Mouse (Mus musculus): Measurements from ENCODE around the gene Erlin1. TPM values are rescaled to one million over a fixed set of nuclear protein-coding genes. Genes with fewer than 3 reads are reported as not detected.

The Erlin1 gene
- polyA plus RNA-seq, 1 experiment = 37.6 TPM

DNA sequence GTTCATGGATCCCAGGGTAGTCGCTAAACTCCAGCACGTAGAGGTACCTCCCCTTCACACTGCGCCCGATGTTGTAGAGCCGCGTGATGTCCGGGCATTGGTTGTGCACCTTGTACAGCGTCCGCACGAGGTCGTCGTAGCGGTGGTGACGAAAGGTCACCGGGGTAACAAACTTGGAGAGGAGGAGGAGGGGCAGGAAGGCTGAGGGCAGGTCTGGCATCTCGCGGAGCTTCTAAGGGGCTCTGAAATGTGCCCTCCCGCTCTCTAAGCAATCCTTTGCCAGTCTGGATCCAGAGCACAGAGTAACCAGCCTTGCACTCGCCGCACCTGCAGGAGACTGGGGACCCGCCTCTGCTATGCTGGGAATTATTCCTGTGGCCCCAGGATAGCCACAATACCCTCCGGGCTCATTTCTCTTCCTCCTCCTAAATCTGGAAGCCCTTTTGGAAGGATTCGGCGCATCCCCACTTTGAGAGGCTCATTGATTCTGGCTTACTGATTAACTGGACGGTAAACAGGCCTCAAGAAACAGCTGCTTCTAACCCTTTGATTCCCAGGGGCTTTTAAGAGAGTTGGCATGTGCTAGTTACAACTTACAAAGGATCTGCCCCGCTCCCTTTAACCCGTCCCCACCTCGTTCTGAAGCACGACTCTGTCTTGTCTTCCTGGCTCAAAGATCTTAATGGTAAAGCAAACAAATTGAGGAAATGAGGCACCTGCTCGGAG lies 83.4 kb downstream of the Erlin1 start, which contains the start of gene Cpn1:
TSS of gene Cpn1 (minus strand) at position 488 of the 726 bp plus-strand sequence.
- Histone ChIP-seq H3K4me3 (ENCODE audit: insufficient read depth, low read length) (no peak within 1 kb of the TSS), H3K4me1 (ENCODE audit: control insufficient read depth, insufficient read depth, low read length) (no peaks in the 10 kb centered on the region), H3K27ac (ENCODE audit: insufficient read depth, low read depth, low read length) (no peak within 1 kb of the TSS)
- TF ChIP-seq CTCF (IDR thresholded peaks at IDR 0.05; ENCODE audit: low read depth, low read length) (no peak), POLR2A (IDR thresholded peaks at IDR 0.05; ENCODE audit: borderline replicate concordance, low read depth, low read length) (no peak)

Other genes with a start within 250 kb of the Erlin1 start
- 10.2 and 13.5 TPM in 2 replicates for gene Dnmbp, start 129.6 kb downstream of the Erlin1 start, polyA plus RNA-seq (2012; ENCODE audit: insufficient read depth, insufficient read length, missing spikeins)
- 0.28 TPM in 1 of 2 replicates, not detected in the other for gene Cpn1, start 83.2 kb downstream of the Erlin1 start, polyA plus RNA-seq (2012; ENCODE audit: insufficient read depth, insufficient read length, missing spikeins)
- gene Cyp2c23, start 40.6 kb downstream of the Erlin1 start, polyA plus RNA-seq (2012; ENCODE audit: insufficient read depth, insufficient read length, missing spikeins) = not detected in 2 replicates
- 44.4 and 47.2 TPM in 2 replicates for gene Chuk, start 37.7 kb upstream of the Erlin1 start, polyA plus RNA-seq (2012; ENCODE audit: insufficient read depth, insufficient read length, missing spikeins)
- 18.5 and 19.2 TPM in 2 replicates for gene Cwf19l1, start 66.1 kb upstream of the Erlin1 start, polyA plus RNA-seq (2012; ENCODE audit: insufficient read depth, insufficient read length, missing spikeins)
- gene Bloc1s2, start 76.7 kb upstream of the Erlin1 start, polyA plus RNA-seq (2012; ENCODE audit: insufficient read depth, insufficient read length, missing spikeins) = 55.9 and 58.7 TPM in 2 replicates
- not detected in 2 replicates for gene Pkd2l1, start 122.7 kb upstream of the Erlin1 start, polyA plus RNA-seq (2012; ENCODE audit: insufficient read depth, insufficient read length, missing spikeins)
- gene Scd3, start 133.5 kb upstream of the Erlin1 start, polyA plus RNA-seq (2012; ENCODE audit: insufficient read depth, insufficient read length, missing spikeins) = not detected in 2 replicates
- gene Scd2, start 223.9 kb upstream of the Erlin1 start, polyA plus RNA-seq (2012; ENCODE audit: insufficient read depth, insufficient read length, missing spikeins) = 6.7 and 7.7 TPM in 2 replicates

All from bone marrow macrophage, adult 2 months (primary cell).